Mouse (Mus musculus) testis, adult 2 months (tissue): ENCODE measurements at regions not wholly inside any gene's neighbourhood (a gene's known extent, or its start where the extent isn't known, plus 50 kb on each side); places are given as distances from the start of the nearest gene placed in this dataset.

Experiments used
- H3K27ac ChIP-seq: fragments of 200-500 bp; 2 replicates; pipeline ENCODE4 v1.5.1; 2012; ENCODE audit warnings: low read depth, low read length; ENCODE audit not compliant: control insufficient read depth, insufficient read depth
- H3K27me3 ChIP-seq: fragments of 200-500 bp; 2 replicates; pipeline ENCODE4 v1.6.1; 2012; ENCODE audit warnings: mild to moderate bottlenecking, low read length, moderate library complexity; ENCODE audit not compliant: control insufficient read depth, insufficient read depth
- H3K36me3 ChIP-seq: fragments of 200-500 bp; 2 replicates; pipeline ENCODE4 v1.6.1; 2012; ENCODE audit warnings: mild to moderate bottlenecking, low read length; ENCODE audit not compliant: control insufficient read depth, insufficient read depth
- H3K4me1 ChIP-seq: fragments of 200-500 bp; 2 replicates; pipeline ENCODE4 v1.6.1; 2012; ENCODE audit warnings: low read length; ENCODE audit not compliant: control insufficient read depth, insufficient read depth
- H3K4me3 ChIP-seq: fragments of 200-500 bp; 2 replicates; pipeline ENCODE4 v1.5.1; 2012; ENCODE audit warnings: low read depth, mild to moderate bottlenecking, low read length, moderate library complexity, mixed read lengths; ENCODE audit not compliant: control insufficient read depth
- CTCF ChIP-seq: fragments of 200-500 bp; IDR thresholded peaks from 2 replicates; pipeline ENCODE4 v1.5.1; 2012; ENCODE audit warnings: low read depth, mild to moderate bottlenecking, inconsistent platforms, low read length, moderate library complexity; ENCODE audit not compliant: control insufficient read depth, insufficient read depth, insufficient replicate concordance
- POLR2A ChIP-seq: fragments of 200-500 bp; IDR thresholded peaks from 2 replicates; pipeline ENCODE4 v1.6.1; 2012; ENCODE audit warnings: low read depth, mild to moderate bottlenecking, inconsistent platforms, low read length, moderate library complexity; ENCODE audit not compliant: control insufficient read depth

DNA sequence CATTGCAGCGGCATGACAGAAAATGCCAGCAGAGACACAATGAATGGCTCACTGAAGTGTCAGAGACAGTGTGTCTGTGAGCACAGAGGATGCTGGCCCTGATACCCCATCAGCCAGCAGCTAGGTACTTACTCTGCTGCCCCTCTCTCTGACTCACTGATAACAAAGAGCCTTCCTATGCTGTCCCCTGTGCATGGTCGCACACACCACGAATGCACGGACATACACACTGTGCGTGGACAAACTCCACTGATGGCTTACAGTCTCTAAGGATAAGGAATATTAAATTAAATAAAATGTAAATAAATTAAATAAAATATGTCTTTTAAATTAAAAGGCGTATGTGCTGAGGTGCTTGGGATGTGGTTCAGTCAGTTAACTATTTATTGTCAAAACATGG is 438.2 kb downstream of the Rwdd3 start:
- H3K27me3 ChIP-seq: no peaks in the 10 kb centered on the region
- H3K36me3 ChIP-seq: no peaks in the 10 kb centered on the region
- no peak overlapping the region for H3K4me3 ChIP-seq
- no peak overlapping the region for H3K27ac ChIP-seq
- TF ChIP-seq CTCF (no peak), POLR2A (no peak)
- no peaks in the 10 kb centered on the region for H3K4me1 ChIP-seq

DNA sequence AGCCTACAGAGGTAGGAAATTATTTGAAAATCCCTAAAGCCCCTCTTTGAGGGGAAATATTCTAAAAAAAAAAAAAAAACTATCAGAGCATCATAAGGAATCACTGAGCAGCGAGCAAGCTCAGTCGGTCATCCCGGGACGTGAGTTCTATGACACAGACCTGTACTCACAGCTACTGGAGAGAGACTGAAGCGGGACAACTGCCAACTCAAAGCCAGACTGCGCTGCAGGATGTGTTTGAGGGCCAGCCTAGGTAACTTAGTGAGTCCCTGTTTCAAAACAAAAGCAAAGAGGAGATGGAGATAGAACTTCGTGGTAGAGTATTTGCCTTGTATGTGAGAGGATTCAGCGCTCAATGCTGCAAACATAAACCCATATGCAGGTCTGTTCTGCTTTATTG is 439.1 kb downstream of the Rwdd3 start:
- TF ChIP-seq POLR2A (no peak), CTCF (no peak)
- H3K4me1 ChIP-seq: no peaks in the 10 kb centered on the region
- no peak overlapping the region for H3K4me3 ChIP-seq
- H3K27me3 ChIP-seq: no peaks in the 10 kb centered on the region
- H3K36me3 ChIP-seq: no peaks in the 10 kb centered on the region
- no peak overlapping the region for H3K27ac ChIP-seq

DNA sequence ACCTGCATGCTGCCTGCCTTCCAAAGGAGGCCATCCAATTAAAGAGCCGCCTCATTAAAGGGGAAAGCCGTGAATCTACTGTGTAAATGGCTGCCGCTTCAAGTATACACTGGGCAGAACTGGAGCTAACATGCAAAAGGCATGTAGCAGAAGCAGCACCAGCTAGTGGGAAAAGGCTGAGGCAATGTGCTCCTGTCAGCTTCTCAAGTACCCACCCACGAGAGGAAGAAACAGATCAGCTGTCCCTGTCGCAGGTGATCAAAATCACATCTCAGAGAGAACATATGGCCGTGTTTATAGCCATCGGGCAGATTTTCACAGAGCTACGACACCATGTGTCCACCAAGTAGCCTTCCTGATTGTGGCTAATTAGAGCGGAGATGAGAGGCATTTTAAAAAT is 440.2 kb downstream of the Rwdd3 start:
- H3K4me3 ChIP-seq: no peak overlapping the region
- no peaks in the 10 kb centered on the region for H3K27me3 ChIP-seq
- H3K4me1 ChIP-seq: no peaks in the 10 kb centered on the region
- H3K36me3 ChIP-seq: no peaks in the 10 kb centered on the region
- no peak overlapping the region for H3K27ac ChIP-seq
- no peak for TF ChIP-seq CTCF
- no peak for TF ChIP-seq POLR2A

DNA sequence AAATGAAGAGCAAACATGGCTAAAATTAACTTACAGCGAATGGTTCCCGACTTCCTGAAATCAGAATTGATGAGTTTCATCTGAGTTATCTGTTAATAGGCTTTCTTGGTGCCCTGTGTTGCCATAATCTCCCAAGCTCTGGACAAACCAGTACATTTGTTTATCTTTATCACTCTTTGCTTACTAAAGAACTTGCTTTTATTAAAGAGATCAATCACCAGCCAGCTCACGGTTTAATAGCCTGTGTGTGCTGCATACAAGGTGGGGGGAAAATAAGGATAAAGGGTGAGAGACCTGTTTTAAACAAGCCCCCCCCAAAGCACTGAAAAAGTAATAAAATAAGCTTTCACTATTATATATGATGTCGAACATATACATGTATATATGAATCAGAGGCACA is 441.3 kb downstream of the Rwdd3 start:
- H3K36me3 ChIP-seq: no peaks in the 10 kb centered on the region
- H3K4me3 ChIP-seq: no peak overlapping the region; the same call in 1 of the 2 replicates
- TF ChIP-seq POLR2A (no peak), CTCF (no peak)
- H3K27ac ChIP-seq: no peak overlapping the region
- H3K4me1 ChIP-seq: no peaks in the 10 kb centered on the region
- no peaks in the 10 kb centered on the region for H3K27me3 ChIP-seq

DNA sequence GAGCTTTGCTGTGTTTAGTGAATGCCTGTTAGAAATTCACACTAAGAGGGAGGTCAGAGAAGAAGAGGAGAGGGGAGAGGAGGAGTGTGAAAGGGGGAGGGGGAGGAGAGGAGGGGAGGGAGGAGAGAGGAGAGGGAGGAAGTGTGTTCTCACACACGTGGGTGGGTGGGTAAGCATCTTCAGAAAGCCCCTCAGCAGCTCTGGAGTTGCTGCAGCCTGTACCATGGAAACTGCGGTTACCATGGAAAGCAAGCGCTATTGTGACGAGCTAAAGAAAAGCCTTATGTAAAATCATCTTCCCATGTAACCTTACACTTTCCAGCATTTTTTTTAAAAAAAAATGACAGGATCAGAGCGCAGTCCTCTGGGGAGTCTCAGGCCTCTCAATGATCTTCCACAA is 441.8 kb downstream of the Rwdd3 start:
- no peaks in the 10 kb centered on the region for H3K27me3 ChIP-seq
- TF ChIP-seq CTCF (no peak), POLR2A (peak; percentile 65; the same call in 1 of the 2 replicates)
- no peak overlapping the region for H3K27ac ChIP-seq
- H3K4me3 ChIP-seq: peak overlapping the region; percentile 54
- no peaks in the 10 kb centered on the region for H3K36me3 ChIP-seq
- H3K4me1 ChIP-seq: no peaks in the 10 kb centered on the region

DNA sequence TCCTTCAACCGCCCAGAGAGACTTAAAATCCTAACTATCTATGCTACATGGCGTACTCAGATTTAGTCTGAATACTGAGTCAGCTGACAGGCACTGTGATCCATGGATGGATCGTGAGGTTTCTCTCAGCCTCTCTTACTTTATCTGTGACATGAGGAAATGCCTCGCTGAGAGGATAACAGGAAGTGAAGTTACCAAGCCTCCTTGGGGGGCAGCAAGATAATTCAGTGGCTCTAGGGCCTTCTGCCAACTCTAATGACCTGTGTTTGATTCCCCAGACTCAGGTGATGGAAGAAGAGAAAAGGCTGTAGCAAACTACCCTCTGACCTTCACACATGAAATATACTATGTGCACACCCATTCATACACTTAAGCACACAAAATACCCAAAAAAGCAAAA is 486.3 kb downstream of the Rwdd3 start:
- no peak for TF ChIP-seq CTCF
- no peak for TF ChIP-seq POLR2A
- H3K27me3 ChIP-seq: no peaks in the 10 kb centered on the region

DNA sequence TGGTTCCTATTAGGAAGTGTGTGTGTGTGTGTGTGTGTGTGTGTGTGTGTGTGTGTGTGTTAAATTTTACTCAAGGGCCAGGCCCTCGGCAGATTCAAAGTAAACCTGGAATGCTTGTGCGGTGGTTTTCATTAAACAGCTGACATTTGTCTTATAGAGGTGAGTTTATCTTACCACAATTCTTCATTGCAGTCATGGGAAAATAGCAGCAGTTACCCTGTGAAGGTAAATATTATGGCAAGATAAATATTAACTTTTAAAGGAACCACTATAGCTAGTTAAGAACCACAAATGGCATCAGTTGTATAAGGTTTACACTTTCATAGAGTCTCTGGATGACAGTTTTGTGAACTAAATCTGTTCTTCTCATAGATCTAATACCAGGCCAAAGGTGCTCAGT is 495.6 kb downstream of the Rwdd3 start:
- Histone ChIP-seq H3K27me3 (no peaks in the 10 kb centered on the region), H3K4me3 (no peak overlapping the region), H3K36me3 (no peaks in the 10 kb centered on the region), H3K27ac (no peak overlapping the region), H3K4me1 (no peaks in the 10 kb centered on the region)
- TF ChIP-seq CTCF (no peak), POLR2A (no peak)

More for the DNA sequence above, 486.3 kb downstream of the Rwdd3 start:
- no peak overlapping the region for H3K27ac ChIP-seq
- H3K4me1 ChIP-seq: no peaks in the 10 kb centered on the region
- H3K4me3 ChIP-seq: no peak overlapping the region
- H3K36me3 ChIP-seq: no peaks in the 10 kb centered on the region

DNA sequence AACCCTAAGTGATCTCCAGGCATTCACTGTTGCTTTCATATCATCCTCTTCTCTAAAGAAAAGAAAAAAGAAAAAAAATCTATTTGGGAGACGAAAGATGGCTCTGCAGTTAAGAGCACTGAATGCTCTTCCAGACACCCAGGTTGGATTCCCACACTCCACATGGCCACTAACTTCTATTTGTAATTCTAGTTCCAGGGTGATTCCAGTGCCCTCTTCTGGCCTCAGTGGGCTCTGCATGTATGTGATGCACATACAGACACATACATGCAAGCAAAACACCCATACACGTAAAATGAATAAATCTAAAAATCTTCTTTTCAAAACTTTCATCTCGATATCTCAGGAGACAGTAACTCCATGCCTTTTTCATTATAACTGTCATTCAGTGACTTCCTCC is 502.8 kb downstream of the Rwdd3 start:
- Histone ChIP-seq H3K4me3 (no peak overlapping the region), H3K27me3 (no peaks in the 10 kb centered on the region), H3K27ac (no peak overlapping the region), H3K4me1 (no peaks in the 10 kb centered on the region), H3K36me3 (no peaks in the 10 kb centered on the region)
- no peak for TF ChIP-seq POLR2A
- TF ChIP-seq CTCF: no peak
